Mouse (Mus musculus) adrenal gland, adult 18-20 months (tissue): ENCODE measurements at regions not wholly inside any gene's neighbourhood (a gene's known extent, or its start where the extent isn't known, plus 50 kb on each side); places are given as distances from the start of the nearest gene placed in this dataset.
A peak's percentile ranks its signal among the peaks of the same experiment; 100 is the strongest.

Experiments used
- DNase-seq, 2 experiments: peaks; one replicate each; pipeline ENCODE4 v3.0.0; 2021 to 2022; ENCODE audit warnings: low spot score in 2 of 2

DNA sequence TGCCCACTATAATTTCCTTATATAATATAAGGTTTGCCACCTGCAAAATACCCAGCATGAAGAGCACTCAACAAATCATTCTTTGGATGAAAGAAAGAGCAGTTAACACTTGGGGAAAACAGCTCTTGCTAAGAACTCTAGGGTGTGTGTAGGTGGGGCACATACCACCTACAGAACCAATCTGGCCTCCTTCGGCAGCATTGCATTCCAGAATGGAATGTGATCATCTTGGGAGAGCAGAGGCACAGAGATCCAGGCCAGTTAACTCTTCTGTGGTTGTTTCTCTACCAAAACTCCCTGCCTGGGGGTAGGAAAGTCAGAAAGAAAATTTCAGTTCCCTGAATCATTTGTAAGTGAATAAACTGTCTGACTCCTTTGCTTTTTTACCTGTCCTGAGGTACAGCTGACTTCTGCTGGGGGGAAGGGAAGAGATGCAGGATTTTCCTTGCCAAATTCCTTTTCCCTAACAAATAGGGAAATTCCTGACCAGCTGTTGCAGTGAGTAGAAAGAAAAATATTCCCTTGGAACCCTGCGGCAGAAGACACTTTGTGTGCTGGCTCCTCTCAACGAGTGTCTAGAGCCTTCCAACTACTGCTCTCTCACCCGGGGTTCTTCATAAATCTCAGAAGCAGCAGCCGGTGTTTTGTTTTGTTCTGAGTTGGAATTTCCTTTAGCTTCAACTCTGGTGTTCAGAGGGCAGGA is 112.8 kb upstream of the Frmd6 start:
- peak in 1 of 2 experiments; percentile 15 for DNase-seq

DNA sequence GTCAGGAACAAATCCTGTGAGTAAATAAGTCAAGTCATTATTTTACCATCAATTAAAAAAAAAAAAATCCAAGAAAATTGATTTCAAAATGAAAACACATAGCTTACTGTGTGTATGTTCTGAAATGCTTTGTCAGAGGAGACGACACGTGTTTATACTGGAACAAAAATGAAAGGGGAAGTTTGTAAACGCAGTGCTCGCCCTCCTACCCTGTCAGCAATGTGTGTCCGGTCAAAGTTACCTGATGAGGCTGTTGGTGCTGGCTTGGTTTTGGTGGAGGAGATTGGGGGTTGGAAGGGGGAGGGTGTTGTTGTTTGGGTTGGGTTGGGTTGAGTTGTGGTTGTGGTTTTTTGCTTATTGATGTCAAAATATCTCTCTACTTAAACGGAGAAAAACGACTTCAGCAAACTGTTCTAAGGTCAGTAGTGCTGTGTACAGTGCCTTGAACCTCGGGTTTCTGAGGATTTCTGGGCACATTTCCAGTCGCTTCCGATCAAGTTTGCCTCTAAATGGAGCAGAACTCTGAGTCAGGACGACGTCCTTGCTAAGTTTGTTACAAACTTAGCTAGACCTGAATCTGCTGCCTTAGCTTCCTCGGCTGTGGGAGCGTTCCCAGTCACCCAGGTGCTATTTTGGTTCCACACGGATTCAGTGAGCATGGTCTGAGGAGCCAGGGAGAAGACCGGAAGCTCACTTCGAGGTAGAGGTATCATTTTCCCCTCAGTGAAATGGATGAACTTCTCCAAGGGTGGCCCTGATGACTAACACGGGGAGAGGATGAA is 111.6 kb upstream of the Frmd6 start:
- peak; percentile 32 to 57 for DNase-seq

DNA sequence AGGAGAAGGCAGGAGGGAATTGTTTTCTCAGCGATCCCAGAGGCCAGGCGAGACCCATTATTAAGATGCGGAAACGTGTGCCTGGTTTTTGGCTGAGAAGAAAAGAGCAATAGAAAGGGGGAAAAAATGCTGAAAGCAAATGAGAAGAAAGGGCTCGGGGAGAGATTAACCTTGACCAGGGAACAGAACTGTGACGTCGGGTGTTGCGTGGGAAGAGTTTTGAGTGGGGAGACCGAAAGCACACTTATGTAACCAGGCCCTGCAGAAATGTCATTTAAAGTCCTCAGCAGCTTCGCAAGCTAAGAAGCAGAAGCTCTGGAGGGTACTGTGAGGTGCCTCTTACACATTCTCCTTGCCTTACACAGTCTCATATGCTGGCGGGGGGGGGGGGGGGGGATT is 111.0 kb upstream of the Frmd6 start:
- DNase-seq, result peak; percentile 45 to 48

DNA sequence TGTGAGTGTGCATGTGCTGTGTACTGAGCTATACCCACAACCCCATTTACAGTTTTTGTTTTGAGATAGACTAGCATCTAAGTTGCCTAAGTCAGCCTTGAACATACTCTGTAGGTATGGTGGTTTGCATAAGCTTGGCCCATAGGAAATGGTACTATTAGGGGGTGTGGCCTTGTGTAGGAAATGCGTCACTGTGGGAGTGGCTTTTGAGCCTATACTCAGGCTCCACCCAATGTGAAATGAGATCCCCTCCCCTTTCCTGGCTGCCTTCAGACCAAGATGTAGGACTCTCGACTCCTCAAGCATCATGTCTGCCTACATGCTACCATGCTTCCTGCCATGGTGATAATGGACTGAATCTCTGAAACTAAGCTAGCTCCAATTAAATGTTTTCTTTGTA is 109.5 kb upstream of the Frmd6 start:
- DNase-seq, result no peak

DNA sequence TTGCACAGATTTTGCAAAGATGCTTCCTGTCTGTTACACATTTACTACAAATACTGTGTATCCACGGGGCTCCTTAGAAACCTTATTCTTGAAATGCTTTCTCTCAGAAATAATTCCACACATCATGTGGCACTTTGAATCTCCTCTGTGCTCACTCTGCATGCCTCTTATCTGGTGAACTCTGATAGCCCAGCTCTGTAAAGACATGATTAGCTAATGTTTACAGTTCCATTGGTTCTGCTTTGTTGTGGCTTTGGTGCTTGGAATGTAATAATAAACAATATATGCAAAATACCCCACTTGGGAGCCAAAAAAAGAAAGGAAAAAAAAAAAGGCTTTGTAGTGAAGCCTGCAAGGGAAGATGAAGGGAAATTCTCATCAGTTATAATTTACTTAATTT is 106.7 kb upstream of the Frmd6 start:
- DNase-seq, result no peak

DNA sequence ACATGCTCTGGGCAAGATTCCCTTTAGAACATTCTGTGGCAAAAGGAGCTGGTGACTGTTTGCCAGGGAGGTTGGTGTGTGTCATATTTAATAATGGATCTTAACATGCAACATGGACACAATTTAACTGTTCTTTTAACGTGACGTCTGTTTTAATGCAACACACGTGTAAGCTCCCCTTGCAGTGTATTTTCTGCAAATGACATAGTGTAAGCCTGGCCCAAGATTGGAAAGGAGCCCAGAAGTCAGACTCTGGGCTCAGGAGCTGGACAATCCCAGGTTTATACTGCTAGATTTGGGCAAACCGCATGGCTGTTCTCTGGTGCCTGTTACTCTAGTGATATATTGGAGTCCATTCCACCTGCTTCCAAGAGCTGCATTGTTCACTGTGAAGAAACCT is 106.1 kb upstream of the Frmd6 start:
- DNase-seq, result no peak

DNA sequence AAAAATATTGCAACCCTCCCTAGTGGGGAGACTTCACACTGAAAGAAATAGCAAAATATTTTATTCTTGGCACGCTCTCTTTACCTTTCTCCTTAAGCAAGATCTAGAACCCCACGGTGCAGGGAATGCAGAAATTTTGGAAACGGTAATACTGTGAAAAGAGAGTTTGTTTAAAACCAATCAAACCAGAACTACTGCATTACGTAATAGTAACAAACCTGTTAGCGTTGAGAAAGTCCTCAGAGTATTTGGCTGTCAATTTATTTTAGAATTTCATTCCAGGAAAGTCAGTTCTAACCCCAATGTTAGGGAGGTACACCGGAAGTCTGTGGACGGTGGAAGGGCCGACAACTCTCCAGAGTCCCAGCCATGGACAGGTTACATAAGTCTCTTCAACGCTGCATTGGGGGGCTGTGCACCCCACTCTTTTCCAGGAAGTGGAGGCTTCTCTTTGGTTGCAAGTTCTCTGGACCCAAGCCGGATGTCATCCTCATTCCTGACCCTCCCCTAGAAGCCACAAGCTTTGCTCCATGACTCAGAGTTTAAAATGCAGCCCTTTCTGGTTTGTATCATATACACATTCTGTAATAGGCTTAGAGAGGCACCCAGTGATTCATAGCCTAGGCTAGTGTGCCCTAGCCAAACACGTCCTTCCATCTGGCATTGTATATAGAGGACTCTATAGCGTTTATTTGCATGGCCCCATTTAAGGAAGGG is 105.0 kb upstream of the Frmd6 start:
- DNase-seq, result no peak

DNA sequence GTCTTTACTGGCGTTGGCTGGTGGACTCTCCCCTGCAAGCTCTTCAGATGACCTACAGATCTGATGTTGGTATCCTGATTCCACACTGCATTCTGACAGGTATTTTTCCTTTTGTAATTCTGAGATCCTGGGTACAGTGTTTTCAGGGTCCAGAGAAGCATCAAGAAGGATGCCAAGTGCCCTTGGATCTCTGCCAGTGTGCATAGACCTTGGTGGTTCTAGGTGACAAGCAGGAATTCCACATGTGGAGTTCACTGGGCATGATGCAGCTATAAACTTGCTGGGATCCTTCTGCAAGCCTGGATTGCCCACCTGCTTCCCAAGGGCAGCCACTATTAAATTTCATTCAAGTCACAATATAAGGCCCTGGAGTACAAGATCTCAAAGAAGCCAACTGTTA is 100.0 kb upstream of the Frmd6 start:
- DNase-seq, result no peak

DNA sequence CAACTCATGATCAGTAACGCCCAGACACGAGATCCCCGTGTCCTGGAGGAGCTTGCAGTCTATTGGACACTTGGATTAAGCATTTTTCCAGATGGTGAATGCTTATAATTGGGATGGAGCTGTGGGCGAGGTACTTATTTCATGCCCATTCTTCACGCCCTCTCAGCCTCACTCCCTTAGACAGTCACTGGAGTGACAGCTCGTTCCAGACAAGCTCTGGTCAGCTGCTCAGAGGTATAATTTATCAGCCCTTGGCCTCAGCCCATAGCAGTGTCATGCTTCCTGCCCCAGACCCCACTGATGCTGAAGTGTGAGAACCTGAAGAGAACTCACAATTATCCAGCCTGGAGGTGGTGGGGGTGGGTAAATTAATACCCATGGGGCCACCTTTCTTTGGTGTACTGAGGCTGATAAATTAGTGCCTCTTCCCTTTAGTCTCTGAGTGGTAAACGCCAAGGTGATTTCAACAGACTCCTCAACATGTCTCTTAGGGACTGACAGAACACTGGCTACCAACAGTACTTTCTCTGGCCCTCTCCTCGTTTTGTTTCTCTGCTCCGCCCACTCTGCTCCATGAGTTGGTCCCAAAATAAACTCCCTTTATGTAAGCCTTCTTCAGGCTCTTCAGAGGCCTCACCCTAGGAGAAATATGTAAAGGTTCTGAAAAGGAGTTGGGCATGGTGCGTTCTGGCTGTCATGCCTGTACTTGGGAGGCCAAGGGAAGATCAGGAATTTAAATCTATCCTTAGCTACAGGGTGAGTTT is 97.6 kb upstream of the Frmd6 start:
- no peak for DNase-seq

DNA sequence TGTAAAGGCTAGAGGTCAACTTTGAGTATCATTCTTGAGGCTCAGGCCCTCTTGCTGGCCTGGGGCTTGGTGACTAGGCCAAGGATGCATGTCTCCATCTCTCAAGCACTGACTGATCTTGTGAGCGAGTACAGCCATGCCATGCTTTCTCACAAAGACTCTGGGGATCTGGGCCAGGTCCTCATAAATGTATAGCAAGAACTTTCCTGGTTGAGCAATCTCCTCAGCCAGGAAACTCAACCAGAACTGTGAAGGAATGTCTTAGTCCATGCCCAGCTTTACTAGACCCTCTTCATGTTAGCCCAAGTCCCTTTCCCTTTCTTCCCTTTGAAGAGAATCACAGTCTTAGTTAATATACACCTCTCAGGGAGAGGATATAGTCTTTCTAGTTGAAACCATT is 96.9 kb upstream of the Frmd6 start:
- DNase-seq, result no peak

DNA sequence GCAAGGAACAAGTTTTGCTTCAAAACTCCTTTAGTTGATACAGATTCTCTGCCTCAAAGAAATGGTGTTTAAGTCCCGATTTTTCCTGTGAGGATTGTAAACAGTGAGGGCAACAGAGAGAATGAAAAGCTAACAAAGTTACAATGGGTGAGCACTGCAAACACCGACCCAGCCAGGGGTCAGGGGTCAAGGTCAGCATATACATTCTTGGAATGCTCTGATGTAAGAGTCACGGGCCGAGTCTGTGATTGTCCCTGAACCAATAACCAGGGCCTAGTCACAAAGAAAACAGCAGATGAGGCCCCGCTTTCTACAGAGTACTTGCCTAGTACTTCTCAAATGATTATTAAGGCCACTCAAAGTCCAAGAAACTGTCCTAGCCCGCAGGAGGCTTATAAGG is 95.4 kb upstream of the Frmd6 start:
- peak in 1 of 2 experiments; percentile 48 for DNase-seq

DNA sequence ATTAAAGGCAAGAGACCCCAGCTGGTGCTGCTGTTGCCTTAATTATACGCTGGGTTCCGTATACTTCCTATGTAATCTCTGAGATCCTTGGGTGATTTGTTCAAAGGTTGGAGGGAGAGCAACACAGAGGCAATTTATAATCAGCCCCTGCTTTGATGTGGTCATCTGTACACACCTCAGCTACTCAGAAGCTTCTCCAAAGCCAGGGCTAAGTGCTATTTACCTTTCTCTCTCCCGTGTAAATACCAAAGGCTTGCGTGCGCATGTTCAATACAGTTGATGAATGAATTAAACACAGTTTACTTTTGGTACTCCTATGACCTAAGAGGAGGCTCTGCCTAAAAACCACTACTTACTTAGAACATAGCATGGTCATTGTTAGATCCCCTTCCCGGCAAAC is 93.8 kb upstream of the Frmd6 start:
- no peak for DNase-seq

DNA sequence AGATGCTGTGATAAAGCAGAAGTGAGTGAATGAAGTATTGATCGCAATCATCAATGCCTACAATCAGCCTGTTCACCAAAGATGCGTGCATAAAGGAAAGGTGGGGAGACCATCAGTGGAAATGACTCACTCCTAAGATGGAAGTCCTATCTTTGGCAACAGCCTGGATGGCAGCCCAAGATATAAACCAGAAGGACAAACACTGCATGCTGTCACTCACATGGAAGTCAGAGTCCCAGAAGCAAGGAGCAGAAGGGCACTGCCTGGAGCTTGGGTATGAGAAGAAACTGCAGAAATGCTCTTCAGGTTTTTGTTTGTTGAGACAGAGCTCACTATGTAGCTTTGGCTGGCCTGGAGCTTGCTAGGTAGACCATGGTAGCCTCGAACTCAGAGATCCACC is 92.7 kb upstream of the Frmd6 start:
- DNase-seq, result no peak

DNA sequence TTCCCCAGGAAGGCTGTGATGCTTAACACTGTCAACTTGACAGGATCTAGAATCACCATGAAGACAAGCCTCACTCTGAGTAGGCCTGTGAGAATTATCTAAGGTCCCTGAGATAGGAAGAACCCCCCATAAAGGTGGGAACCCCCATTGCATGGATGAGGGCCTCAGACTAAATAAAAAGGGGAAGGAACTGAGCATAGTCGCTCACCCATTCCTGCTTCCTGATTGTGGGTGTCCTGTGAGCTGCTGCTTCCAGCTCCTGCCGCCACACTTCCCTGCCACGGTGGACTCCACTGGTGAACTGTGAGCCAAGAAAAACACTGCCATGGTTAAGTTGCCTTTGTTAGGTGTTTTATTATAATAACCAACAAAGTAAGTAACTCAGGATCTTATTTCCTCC is 86.8 kb upstream of the Frmd6 start:
- no peak for DNase-seq

DNA sequence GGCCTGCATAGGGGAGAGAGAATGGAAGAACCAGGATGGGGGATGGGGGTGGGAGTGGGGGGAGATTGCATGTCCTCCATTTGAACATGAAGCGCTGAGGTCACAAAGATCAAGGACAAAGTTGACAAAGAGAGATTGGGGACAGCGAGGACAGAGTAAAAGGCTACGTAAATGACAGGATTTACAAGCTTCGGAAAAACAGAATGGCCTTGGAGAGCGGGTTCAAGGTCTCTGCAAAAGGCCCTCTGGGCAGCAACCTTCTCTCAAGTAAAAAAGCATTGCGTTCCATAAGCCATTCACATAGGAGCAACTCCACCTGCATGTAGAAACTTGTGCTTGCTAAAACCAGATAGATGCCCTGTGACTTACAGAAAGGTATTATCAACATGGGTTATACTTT is 86.0 kb upstream of the Frmd6 start:
- no peak for DNase-seq

DNA sequence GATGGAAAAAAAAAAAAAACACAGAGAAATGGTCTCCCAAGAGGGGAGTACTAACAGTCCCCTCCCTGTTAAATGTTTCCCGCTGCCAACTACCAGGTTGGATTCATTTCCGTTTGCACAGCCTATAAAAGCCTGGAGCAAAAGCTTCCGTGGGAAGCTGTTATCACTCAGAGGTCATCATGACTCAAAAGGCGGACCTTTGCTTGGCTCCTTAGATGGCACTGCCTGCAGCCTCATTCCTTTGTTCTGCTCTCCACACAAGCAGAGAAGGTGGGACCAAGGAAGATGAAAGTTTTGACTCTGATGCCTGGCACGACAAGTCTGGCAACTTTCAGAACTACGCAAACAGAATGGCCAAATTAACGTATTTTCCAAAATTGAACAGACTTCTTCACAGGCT is 85.5 kb upstream of the Frmd6 start:
- DNase-seq, result no peak

DNA sequence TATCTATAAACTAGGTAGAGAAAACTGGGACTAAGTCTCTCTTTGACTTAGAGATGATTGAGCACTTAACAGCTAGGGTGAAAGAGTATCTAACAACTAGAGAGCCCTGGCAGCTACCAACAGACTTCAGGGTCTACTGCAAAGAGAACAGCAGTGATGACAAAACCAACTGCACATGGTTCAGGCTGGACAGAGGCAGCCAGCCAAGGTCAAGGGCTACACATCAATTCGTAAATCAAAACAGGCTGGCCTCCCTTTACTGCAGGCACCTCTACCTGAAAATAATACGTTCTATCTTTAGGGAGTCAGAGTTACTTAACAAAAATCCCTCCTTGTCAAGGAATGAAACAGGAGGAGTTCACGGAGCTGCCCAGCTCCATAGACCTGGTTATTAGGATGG is 82.5 kb upstream of the Frmd6 start:
- no peak for DNase-seq

DNA sequence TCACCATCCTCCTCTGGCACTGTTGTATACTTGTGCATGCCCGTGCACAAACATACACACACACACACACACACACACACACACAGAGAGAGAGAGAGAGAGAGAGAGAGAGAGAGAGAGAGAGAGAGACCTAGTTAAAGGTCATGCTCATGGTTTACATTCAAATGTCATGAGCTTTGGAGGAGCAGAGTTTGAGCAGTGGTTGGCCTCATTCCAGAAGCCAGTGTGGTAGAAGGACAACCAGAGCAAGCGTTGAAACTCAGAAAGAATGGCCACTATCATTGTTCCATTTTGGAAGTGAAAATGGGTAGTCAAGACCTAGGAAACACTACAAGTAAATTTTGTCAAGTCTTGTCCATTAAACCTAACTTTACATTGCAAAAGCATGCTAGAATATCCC is 79.6 kb upstream of the Frmd6 start:
- DNase-seq, result no peak

DNA sequence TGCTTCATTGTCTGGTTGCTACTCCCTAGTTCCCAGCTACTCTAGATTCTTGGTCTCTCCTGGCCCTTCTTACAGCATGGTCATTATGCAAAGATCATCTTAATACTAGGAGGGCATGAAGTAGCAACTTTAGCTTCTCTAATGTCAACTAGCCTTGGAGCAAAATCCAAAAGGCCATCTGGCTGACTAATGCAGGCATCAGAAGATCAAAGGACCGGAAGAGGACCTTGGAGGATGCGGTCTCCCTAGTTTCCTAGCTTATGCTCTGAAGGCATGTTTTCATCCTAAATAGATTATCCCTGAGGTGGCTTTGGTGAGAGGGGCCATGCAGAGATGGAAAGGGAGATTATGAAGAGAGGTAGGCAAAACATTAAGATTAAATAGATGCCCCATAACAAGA is 75.7 kb upstream of the Frmd6 start:
- DNase-seq, result no peak

DNA sequence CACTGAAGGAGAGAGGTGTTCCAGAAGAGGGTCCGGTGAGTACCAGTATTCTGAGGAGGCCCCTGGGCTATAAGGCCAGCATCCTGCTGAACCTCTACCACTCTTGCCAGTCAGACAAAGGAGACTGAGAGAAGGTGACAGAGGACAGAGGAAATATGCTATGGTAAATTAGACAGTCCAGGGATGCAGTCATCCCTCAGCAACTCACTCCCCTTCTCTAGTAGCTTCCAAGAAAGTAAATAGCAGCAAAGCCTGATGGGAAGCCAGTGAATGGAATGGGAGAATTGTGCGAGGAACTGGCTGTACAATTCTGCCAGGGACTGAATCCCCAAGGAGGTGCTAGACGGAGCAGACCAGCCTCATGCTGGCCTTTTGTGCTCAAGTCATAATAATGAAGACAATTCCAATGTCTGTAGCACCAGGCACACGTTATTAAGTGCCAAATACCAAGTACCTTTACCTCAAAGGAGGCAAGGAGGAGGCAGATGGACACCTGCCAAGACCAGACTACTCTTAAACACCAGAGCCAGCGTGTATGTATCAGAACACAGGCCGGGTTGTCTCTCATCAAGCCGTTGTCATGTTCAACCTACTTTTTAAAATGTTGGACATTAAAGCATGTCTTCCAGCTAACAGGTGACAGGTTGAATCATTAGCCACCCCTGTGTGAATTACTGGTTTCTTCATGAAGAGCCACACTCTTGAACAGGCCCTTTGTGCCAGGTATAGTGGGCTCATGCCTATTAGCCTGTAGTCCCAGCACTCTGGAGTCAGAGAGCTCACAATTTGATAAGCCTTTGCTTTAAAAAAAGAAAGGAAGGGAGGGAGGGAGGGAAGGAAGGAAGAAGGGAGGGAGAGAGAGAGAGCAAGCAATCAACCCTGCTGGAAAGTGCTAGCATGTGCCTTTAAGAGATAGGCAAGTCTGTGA is 74.4 kb upstream of the Frmd6 start:
- no peak for DNase-seq
